Mouse (Mus musculus): Measurements from ENCODE around the gene Ibtk. TPM values are rescaled to one million over a fixed set of nuclear protein-coding genes. Genes with fewer than 3 reads are reported as not detected.

The Ibtk gene
- polyA plus RNA-seq, 1 experiment from 2014 or later = 46.1 TPM

DNA sequence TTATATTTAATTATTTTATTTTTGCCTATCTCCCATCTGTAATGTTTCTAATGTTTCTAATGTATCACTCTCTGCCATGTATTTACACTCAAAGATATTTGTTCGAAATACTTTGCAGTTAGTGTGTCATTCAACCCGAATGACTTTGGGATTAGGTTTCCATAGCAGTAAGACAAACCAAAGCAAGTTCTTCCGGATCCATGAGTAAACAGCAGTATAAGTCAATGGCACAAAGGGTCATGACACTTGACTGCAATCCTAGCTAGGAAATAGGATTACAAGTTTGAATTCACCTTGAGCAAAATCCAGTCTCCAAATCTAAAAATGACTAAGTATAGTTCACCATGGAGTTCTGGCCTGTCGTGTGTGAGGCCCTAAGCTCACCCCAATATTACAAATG is 9.9 kb downstream of the Ibtk start:
- Histone ChIP-seq H3K9me3 (ENCODE audit: control insufficient read depth, low read length) (no peaks in the 10 kb centered on the region), H3K36me3 (ENCODE audit: control insufficient read depth, insufficient read depth, low read length) (0 out of 2 replicates have a peak, but pooled peaks cover 2% of the 10 kb centered on the region), H3K4me3 (ENCODE audit: low read depth, low read length) (no peak overlapping the region), H3K4me2 (ENCODE audit: low read depth) (no peak overlapping the region), H3K27ac (ENCODE audit: low read depth, low read length) (no peak overlapping the region), H3K4me1 (ENCODE audit: control insufficient read depth, insufficient read depth, low read length) (no peaks in the 10 kb centered on the region), H3K9ac (ENCODE audit: low read length) (no peak overlapping the region), H3K27me3 (ENCODE audit: control insufficient read depth, insufficient read depth, low read length) (no peaks in the 10 kb centered on the region)
- DNase-seq (ENCODE audit: low spot score) (no peak), ATAC-seq (ENCODE audit: insufficient read depth, low FRiP score, low TSS enrichment) (no peak)
- 94% methylated on average over 4 of the region's 4 CpGs for WGBS

DNA sequence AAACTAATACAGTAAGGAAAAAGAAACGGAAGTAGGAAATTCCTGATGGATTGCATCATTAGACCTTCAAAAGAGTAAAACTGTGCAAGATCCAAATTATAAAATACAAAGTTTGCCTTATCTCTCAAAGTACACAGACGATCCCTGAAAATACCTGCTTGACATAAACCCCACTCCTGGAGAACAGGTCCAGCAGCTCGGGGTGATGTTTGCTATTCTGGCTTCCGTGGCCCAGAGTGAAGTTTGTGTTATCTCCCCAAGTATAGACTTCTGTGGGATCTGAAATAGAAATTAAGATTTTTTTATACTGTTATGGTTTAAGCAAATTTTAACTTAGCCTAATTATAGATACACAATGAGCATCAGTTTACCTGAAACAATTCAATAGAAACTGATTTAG is 14.3 kb downstream of the Ibtk start:
- ATAC-seq (ENCODE audit: insufficient read depth, low FRiP score, low TSS enrichment) (no peak), DNase-seq (ENCODE audit: low spot score) (no peak)
- no peaks in the 10 kb centered on the region for H3K9me3 ChIP-seq (ENCODE audit: control insufficient read depth, low read length)
- peaks cover 7% of the 10 kb centered on the region for H3K36me3 ChIP-seq (ENCODE audit: control insufficient read depth, insufficient read depth, low read length)
- no peak overlapping the region for H3K9ac ChIP-seq (ENCODE audit: low read length)
- no peak overlapping the region for H3K4me2 ChIP-seq (ENCODE audit: low read depth)
- no peaks in the 10 kb centered on the region for H3K27me3 ChIP-seq (ENCODE audit: control insufficient read depth, insufficient read depth, low read length)
- no peaks in the 10 kb centered on the region for H3K4me1 ChIP-seq (ENCODE audit: control insufficient read depth, insufficient read depth, low read length)
- no peak overlapping the region for H3K4me3 ChIP-seq (ENCODE audit: low read depth, low read length)
- 94% methylated on average over 4 of the region's 4 CpGs for WGBS
- H3K27ac ChIP-seq (ENCODE audit: low read depth, low read length) = no peak overlapping the region

DNA sequence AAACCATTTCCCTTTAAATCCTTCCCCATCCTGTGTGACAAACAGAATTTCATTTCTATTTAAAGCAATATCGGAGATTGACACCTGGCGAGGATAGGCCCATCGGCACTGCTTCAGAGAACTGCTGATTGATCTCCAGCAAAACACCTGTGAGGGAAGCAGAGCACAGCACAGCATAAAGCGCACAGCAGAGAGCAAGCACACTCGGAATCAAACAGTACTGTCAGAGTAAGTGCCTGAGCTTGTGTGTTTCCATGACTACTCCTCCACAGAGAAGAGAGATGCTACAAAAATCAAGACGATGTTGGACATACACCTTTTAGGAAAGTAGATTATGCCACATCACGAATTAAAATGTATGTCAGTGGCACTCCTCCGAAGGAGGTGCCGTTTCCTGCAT is 25.1 kb downstream of the Ibtk start:
- Histone ChIP-seq H3K9me3 (ENCODE audit: control insufficient read depth, low read length) (no peaks in the 10 kb centered on the region), H3K27ac (ENCODE audit: low read depth, low read length) (no peak overlapping the region), H3K4me3 (ENCODE audit: low read depth, low read length) (no peak overlapping the region), H3K36me3 (ENCODE audit: control insufficient read depth, insufficient read depth, low read length) (peaks cover 5% of the 10 kb centered on the region), H3K27me3 (ENCODE audit: control insufficient read depth, insufficient read depth, low read length) (no peaks in the 10 kb centered on the region), H3K9ac (ENCODE audit: low read length) (no peak overlapping the region), H3K4me2 (ENCODE audit: low read depth) (no peak overlapping the region), H3K4me1 (ENCODE audit: control insufficient read depth, insufficient read depth, low read length) (no peaks in the 10 kb centered on the region)
- DNase-seq (ENCODE audit: low spot score) (no peak), ATAC-seq (ENCODE audit: insufficient read depth, low FRiP score, low TSS enrichment) (no peak)
- 95% methylated on average over 9 of the region's 9 CpGs for WGBS

DNA sequence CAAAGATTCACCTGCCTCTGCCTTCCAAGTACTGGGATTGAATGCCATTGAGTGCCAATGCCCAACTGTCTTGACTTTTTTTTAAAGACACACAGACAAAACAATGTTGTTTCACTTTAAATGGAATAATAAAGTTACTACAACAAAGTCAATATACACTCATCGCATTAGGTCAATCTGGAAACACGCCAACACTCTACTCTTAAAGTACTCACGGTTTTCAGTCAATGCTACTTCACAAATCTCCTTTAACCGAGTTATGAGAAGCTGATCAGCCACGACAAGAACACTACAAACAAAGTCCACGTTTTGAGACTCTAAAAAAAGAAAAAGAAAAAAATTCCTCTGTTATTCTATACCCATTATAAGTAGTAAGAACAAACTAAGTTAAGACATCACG is 31.8 kb downstream of the Ibtk start:
- H3K4me2 ChIP-seq (ENCODE audit: low read depth) = no peak overlapping the region
- ATAC-seq (ENCODE audit: insufficient read depth, low FRiP score, low TSS enrichment) = no peak
- H3K27me3 ChIP-seq (ENCODE audit: control insufficient read depth, insufficient read depth, low read length) = no peaks in the 10 kb centered on the region
- H3K9me3 ChIP-seq (ENCODE audit: control insufficient read depth, low read length) = no peaks in the 10 kb centered on the region
- WGBS = 93% methylated on average over 7 of the region's 7 CpGs
- H3K27ac ChIP-seq (ENCODE audit: low read depth, low read length) = no peak overlapping the region
- H3K36me3 ChIP-seq (ENCODE audit: control insufficient read depth, insufficient read depth, low read length) = peaks cover 13% of the 10 kb centered on the region
- no peaks in the 10 kb centered on the region for H3K4me1 ChIP-seq (ENCODE audit: control insufficient read depth, insufficient read depth, low read length)
- no peak overlapping the region for H3K4me3 ChIP-seq (ENCODE audit: low read depth, low read length)
- no peak overlapping the region for H3K9ac ChIP-seq (ENCODE audit: low read length)
- no peak for DNase-seq (ENCODE audit: low spot score)

DNA sequence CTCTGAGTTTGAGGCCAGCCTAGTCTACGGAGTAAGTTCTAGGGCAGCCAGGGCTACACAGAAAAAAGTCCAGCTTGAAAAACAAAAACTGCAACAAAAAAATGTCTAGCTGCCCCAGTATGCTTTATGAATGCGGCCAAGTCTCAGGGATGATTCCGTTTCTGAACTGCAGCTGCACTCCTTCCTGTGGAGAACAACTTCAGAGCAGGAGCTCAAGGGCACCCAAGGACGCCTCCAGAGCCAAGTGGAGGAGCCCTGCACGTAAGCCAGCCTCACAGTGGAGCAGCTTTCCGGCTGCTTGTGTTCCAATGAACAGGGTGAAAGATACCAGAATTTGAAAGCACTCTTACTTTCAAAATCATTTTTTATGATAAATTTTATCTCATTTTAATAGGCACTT is 41.8 kb downstream of the Ibtk start:
- Histone ChIP-seq H3K4me2 (ENCODE audit: low read depth) (no peak overlapping the region), H3K36me3 (ENCODE audit: control insufficient read depth, insufficient read depth, low read length) (peaks cover 15% of the 10 kb centered on the region), H3K4me3 (ENCODE audit: low read depth, low read length) (no peak overlapping the region), H3K27ac (ENCODE audit: low read depth, low read length) (no peak overlapping the region), H3K4me1 (ENCODE audit: control insufficient read depth, insufficient read depth, low read length) (no peaks in the 10 kb centered on the region), H3K9me3 (ENCODE audit: control insufficient read depth, low read length) (no peaks in the 10 kb centered on the region), H3K27me3 (ENCODE audit: control insufficient read depth, insufficient read depth, low read length) (no peaks in the 10 kb centered on the region), H3K9ac (ENCODE audit: low read length) (no peak overlapping the region)
- DNase-seq (ENCODE audit: low spot score) (no peak), ATAC-seq (ENCODE audit: insufficient read depth, low FRiP score, low TSS enrichment) (no peak)
- WGBS = 93% methylated on average over 6 of the region's 6 CpGs

DNA sequence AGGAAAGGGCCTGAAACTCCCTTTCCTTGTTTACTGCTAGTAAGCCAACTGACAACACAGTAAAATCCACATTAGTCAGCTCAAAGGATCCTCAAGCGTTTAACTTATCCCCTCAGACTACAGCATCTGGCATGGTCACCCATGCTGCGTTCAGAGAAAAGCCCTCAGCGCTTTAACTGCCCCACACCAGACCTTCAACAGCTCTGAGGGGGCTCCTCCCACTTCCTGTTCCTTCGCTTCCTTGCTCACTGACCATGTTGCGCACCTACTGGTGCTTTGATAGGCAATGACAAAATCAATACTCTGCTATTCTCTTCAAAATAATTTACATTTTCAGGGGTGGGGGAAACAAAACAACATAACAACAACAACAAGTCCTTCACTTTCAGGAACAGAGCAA is 47.2 kb downstream of the Ibtk start:
- Histone ChIP-seq H3K4me2 (ENCODE audit: low read depth) (no peak overlapping the region), H3K4me1 (ENCODE audit: control insufficient read depth, insufficient read depth, low read length) (no peaks in the 10 kb centered on the region), H3K9ac (ENCODE audit: low read length) (no peak overlapping the region), H3K27ac (ENCODE audit: low read depth, low read length) (no peak overlapping the region), H3K27me3 (ENCODE audit: control insufficient read depth, insufficient read depth, low read length) (no peaks in the 10 kb centered on the region), H3K36me3 (ENCODE audit: control insufficient read depth, insufficient read depth, low read length) (peaks cover 13% of the 10 kb centered on the region), H3K9me3 (ENCODE audit: control insufficient read depth, low read length) (no peaks in the 10 kb centered on the region), H3K4me3 (ENCODE audit: low read depth, low read length) (no peak overlapping the region)
- no peak for ATAC-seq (ENCODE audit: insufficient read depth, low FRiP score, low TSS enrichment)
- 84% methylated on average over 5 of the region's 5 CpGs for WGBS
- DNase-seq (ENCODE audit: low spot score) = no peak

DNA sequence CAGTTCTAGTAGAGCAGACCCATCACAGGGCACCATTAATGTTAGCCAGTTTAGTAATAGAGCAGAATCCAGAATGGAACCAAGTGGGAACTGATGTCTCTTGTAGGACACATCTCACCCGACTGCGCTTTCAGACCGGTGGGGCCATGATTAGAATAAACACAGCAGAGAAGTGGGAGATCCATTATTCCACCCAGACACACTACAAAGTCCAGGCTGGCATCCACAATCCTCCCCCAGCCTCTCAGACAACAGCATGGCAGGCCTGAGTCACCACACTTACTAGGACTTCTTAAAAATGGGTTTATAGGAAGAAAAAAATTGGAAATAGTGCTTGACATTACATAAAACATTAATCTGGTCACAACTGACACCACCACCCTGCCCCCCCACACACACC is 53.5 kb downstream of the Ibtk start:
- Histone ChIP-seq H3K4me3 (ENCODE audit: low read depth, low read length) (no peak overlapping the region), H3K9ac (ENCODE audit: low read length) (no peak overlapping the region), H3K4me2 (ENCODE audit: low read depth) (no peak overlapping the region), H3K4me1 (ENCODE audit: control insufficient read depth, insufficient read depth, low read length) (no peaks in the 10 kb centered on the region), H3K27me3 (ENCODE audit: control insufficient read depth, insufficient read depth, low read length) (no peaks in the 10 kb centered on the region), H3K27ac (ENCODE audit: low read depth, low read length) (no peak overlapping the region), H3K9me3 (ENCODE audit: control insufficient read depth, low read length) (no peaks in the 10 kb centered on the region), H3K36me3 (ENCODE audit: control insufficient read depth, insufficient read depth, low read length) (no peaks in the 10 kb centered on the region)
- ATAC-seq (ENCODE audit: insufficient read depth, low FRiP score, low TSS enrichment) = no peak
- 94% methylated on average over 3 of the region's 3 CpGs for WGBS
- DNase-seq (ENCODE audit: low spot score) = no peak

DNA sequence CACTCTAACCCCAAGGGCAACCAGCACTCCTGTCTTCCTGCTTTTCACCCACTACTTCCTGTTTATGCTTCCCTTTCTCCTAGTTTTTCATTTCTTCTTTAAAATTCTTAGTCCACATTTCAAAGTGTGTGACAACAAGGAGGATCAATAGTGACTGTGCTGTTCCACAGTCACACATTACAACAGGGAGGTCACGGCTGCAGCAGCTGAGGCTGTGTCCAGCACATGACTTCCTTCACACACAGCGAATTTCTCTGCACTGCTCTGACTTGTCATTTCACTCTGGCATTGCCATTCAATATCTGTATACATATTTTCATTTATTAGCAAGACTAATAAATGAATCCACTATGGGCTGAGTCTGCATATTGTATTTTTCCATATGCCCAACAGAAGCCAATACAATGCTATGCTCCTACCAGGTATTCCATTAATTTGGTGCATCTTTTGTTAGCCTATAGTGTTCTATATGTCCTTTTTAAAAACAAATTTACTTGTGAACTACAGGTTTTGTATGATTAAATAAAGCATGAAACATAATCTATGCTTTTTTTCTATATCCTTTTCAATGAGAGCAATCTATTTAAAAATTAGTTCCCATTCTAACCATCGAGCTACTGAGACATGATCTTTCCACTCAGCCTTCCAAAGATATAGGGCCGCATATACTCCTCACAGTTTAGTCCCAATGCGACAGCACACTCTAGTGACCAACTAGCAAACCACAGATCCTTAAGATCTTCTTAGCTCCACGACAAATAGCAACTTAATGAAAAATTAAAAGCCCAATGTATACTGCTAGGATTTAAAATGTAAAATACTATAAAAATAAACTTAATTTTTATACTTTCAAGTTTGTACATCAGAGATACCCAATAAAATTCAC is 55.7 kb downstream of the Ibtk start:
- WGBS = 74% methylated on average over 6 of the region's 6 CpGs
- ATAC-seq (ENCODE audit: insufficient read depth, low FRiP score, low TSS enrichment) = no peak; the same call in 1 of the 2 replicates
- no peak overlapping the region for H3K27ac ChIP-seq (ENCODE audit: low read depth, low read length)

DNA sequence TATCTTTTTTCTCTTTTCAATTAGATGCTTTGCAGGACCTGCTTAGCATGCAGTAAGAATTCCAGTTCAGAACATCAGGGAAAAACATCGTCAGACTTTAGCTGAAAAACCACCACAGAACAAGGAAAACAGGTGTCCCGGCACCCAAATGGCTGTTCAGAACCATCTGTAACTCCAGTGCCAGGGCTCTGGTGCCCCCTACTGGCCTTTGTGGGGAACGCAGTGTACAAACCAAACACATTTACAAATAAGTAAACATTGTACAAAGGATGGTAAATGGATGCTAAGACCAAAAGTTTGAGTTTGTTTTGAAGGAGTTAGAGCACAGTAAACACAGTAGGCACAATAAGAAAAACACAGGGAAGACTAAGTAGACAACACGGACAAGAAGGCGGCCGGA is 64.1 kb downstream of the Ibtk start:
- no peak overlapping the region for H3K27ac ChIP-seq (ENCODE audit: low read depth, low read length)
- ATAC-seq (ENCODE audit: insufficient read depth, low FRiP score, low TSS enrichment) (no peak), DNase-seq (ENCODE audit: low spot score) (no peak)
- H3K4me2 ChIP-seq (ENCODE audit: low read depth) = no peak overlapping the region
- no peak overlapping the region for H3K4me3 ChIP-seq (ENCODE audit: low read depth, low read length)
- H3K9ac ChIP-seq (ENCODE audit: low read length) = no peak overlapping the region
- H3K27me3 ChIP-seq (ENCODE audit: control insufficient read depth, insufficient read depth, low read length) = no peaks in the 10 kb centered on the region
- WGBS = 82% methylated on average over 6 of the region's 6 CpGs
- no peaks in the 10 kb centered on the region for H3K9me3 ChIP-seq (ENCODE audit: control insufficient read depth, low read length)
- H3K4me1 ChIP-seq (ENCODE audit: control insufficient read depth, insufficient read depth, low read length) = no peaks in the 10 kb centered on the region
- peaks cover 6% of the 10 kb centered on the region for H3K36me3 ChIP-seq (ENCODE audit: control insufficient read depth, insufficient read depth, low read length)

More for the DNA sequence above, 55.7 kb downstream of the Ibtk start:
- Histone ChIP-seq H3K4me3 (ENCODE audit: low read depth, low read length) (no peak overlapping the region), H3K4me1 (ENCODE audit: control insufficient read depth, insufficient read depth, low read length) (no peaks in the 10 kb centered on the region), H3K4me2 (ENCODE audit: low read depth) (no peak overlapping the region), H3K9ac (ENCODE audit: low read length) (no peak overlapping the region), H3K27me3 (ENCODE audit: control insufficient read depth, insufficient read depth, low read length) (no peaks in the 10 kb centered on the region), H3K36me3 (ENCODE audit: control insufficient read depth, insufficient read depth, low read length) (peaks cover 6% of the 10 kb centered on the region), H3K9me3 (ENCODE audit: control insufficient read depth, low read length) (no peaks in the 10 kb centered on the region)
- no peak for DNase-seq (ENCODE audit: low spot score)
